Mouse (Mus musculus) thymus, adult 2 months (tissue): Measurements from ENCODE around the gene Crocc.

Experiments used
- CTCF ChIP-seq: fragments of 200-500 bp; IDR thresholded peaks from 2 replicates; pipeline ENCODE4 v1.5.1; 2012; ENCODE audit warnings: mild to moderate bottlenecking, control low read depth, low read length, moderate library complexity, borderline replicate concordance; ENCODE audit not compliant: control insufficient read depth, poor library complexity, insufficient read depth; ENCODE audit errors: extremely low read depth
- POLR2A ChIP-seq: fragments of 200-500 bp; IDR thresholded peaks from 2 replicates; pipeline ENCODE4 v1.6.1; 2012; ENCODE audit warnings: mild to moderate bottlenecking, low read length, control low read depth, moderate library complexity; ENCODE audit not compliant: control insufficient read depth, poor library complexity, insufficient read depth; ENCODE audit errors: extremely low read depth

- TF ChIP-seq POLR2A (no peak), CTCF (no peak)
Observed at GRCm38 (mm10) chr4:141024052-141024451, 36.3 kb downstream of the Crocc start.
